ENCODE assay signal across 1 mouse cellular context in the genomic region with DNA sequence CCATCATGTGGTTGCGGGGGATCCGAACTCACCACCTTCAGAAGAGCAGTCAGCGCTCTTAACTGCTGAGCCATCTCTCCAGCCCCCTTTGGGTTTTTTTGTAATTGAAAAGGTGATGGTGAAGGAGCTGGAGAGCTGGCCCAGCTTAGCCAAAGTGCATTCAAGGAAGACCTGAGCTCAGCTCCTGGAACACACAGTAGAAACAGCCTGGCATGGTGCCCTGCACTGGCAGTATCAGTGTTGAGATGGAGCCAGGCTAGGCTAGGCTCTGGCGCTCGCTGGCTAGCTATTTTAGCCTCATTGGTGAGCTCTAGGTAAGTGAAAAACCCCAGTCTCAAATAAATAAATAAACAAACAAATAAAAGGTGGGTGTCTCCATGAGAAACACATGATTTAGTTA.
TF ChIP-seq lines count a peak whose summit lies in the region.

No protein-coding gene starts in this region.

TF ChIP-seq in MEL, 35 proteins besides CTCF, POLR2A, EP300 and RAD21 (continued from another document):
- no peak for TF ChIP-seq GABPA (IDR thresholded peaks at IDR 0.05; ENCODE audit: low read depth, low read length)
- TF ChIP-seq CHD2 (IDR thresholded peaks at IDR 0.05; ENCODE audit: low read length) = no peak
- no peak for TF ChIP-seq TBP (IDR thresholded peaks at IDR 0.05; ENCODE audit: low read depth, low read length)
- TF ChIP-seq MYC (IDR thresholded peaks at IDR 0.05; ENCODE audit: low read depth, low read length) = no peak
- no peak for TF ChIP-seq KAT2A (conservative IDR thresholded peaks at IDR 0.05; ENCODE audit: low read depth, low read length)
- TF ChIP-seq CHD1 (IDR thresholded peaks at IDR 0.05; ENCODE audit: low read depth, low read length) = no peak
